8 mouse cellular contexts compared by ENCODE assay signal in genomic region chr3:65974232-65975058, GRCm38 (mm10). TPM values are rescaled to one million over a fixed set of nuclear protein-coding genes. Genes with fewer than 3 reads are reported as not detected.
A peak's percentile ranks its signal among the peaks of the same experiment; 100 is the strongest.
DNase-seq lines count a peak whose midpoint lies in the region; ATAC-seq lines count a peak whose summit lies in the region.

No protein-coding gene starts in this region.

- H3K27me3 ChIP-seq in hindbrain, embryonic 16.5 days (replicated peaks; ENCODE audit: control insufficient read depth, insufficient read depth, low read length): no peaks in the 10 kb centered on the region

- no peaks in the 10 kb centered on the region for H3K9me3 ChIP-seq in hindbrain, embryonic 16.5 days (ENCODE audit: control insufficient read depth, low read length)

- H3K9ac ChIP-seq in hindbrain, embryonic 16.5 days (ENCODE audit: low read depth, low read length): peak overlapping the region; percentile 70

- under 1% methylated on average over 43 of the region's 43 CpGs for WGBS in hindbrain, embryonic 16.5 days
- WGBS in macrophage (ENCODE audit: missing documents): 2% methylated on average over 43 of the region's 43 CpGs

- H3K4me2 ChIP-seq in hindbrain, embryonic 16.5 days (ENCODE audit: low read length): peak overlapping the region; percentile 71

- DNase-seq in R1 (ENCODE audit: low read depth, low spot score): peak; percentile 95
- peak; percentile 100 for DNase-seq in cerebellum, postnatal 25 days
- DNase-seq in frontal cortex, postnatal 36 days (ENCODE audit: low spot score in 2 of 2): peak; percentile 98 to 99
- DNase-seq in left cerebral cortex, adult 18-20 months (ENCODE audit: low spot score in 2 of 2): peak; percentile 99
- DNase-seq in right cerebral cortex, adult 18-20 months: peak; percentile 99
- peak; percentile 95 for DNase-seq in urinary bladder, postnatal 10 days (ENCODE audit: low spot score)

- H3K4me1 ChIP-seq in hindbrain, embryonic 16.5 days (ENCODE audit: control insufficient read depth, insufficient read depth, low read depth, low read length): peaks cover 9% of the 10 kb centered on the region

- no peaks in the 10 kb centered on the region for H3K36me3 ChIP-seq in hindbrain, embryonic 16.5 days (ENCODE audit: control insufficient read depth, insufficient read depth, low read length)
- no peaks in the 10 kb centered on the region for H3K36me3 ChIP-seq in macrophage (ENCODE audit: inconsistent target)

- ATAC-seq in hindbrain, embryonic 16.5 days: peak; percentile 96

- H3K79me2 ChIP-seq in macrophage (ENCODE audit: inconsistent target): no peaks in the 10 kb centered on the region

- H3K4me3 ChIP-seq in hindbrain, embryonic 16.5 days (ENCODE audit: low read length): peak overlapping the region; percentile 50
- H3K4me3 ChIP-seq in macrophage (ENCODE audit: inconsistent target): peak overlapping the region; percentile 54

- H3K27ac ChIP-seq in hindbrain, embryonic 16.5 days (ENCODE audit: low read depth, low read length): peak overlapping the region; percentile 95
- H3K27ac ChIP-seq in macrophage: peak overlapping the region; percentile 89

RNA-seq across cellular contexts. Expression of gene Ccnl1, which starts 16.4 kb away (rescaled TPM):
- 53.2 and 60.5 TPM in 2 replicates for polyA plus RNA-seq in hindbrain, embryonic 16.5 days (2015; fragmentation: Nextera tagmentation; extraction: Ambion mirVana)
- 10 to 100 TPM; 45.9 to 50.5 TPM for total RNA-seq in left cerebral cortex, adult 18-20 months (2021)
- total RNA-seq in macrophage (2018; cell fraction: chromatin; rRNA removed): 1,000 to 10,000 TPM in 21 of 26 experiments, 100 to 1,000 TPM in 5; 862 to 4,016 (median 1,637) TPM
- 100 to 1,000 TPM in 3 of 26 experiments, 10 to 100 TPM in 23; 25.5 to 128 (median 65.5) TPM for total RNA-seq in macrophage (2018; cell fraction: cytosol; rRNA removed)
- total RNA-seq in macrophage (2018; cell fraction: nucleus; rRNA removed): 1,000 to 10,000 TPM in 12 of 26 experiments, 100 to 1,000 TPM in 14; 362 to 2,858 (median 990) TPM
- 45.8 to 98.1 TPM (median 64.9 TPM) in 3 replicates for polyA plus RNA-seq in macrophage (2018)

Comparison
In these comparisons a context has a peak if more than half of its experiments do, and no peak if none do; other contexts are left out.
1. Peak in every context shown above with its lines: DNase-seq, ATAC-seq, H3K4me3 ChIP-seq and H3K27ac ChIP-seq.